Mouse (Mus musculus) liver, embryonic 14.5 days (tissue): ENCODE measurements around the gene P2rx7. TPM values are rescaled to one million over a fixed set of nuclear protein-coding genes. Genes with fewer than 3 reads are reported as not detected.
A peak's percentile ranks its signal among the peaks of the same experiment; 100 is the strongest.

Experiments
- ATAC-seq: fragments of 200-750 bp; cut with Nextera tagmentation; 2 replicates; pipeline ENCODE4 v1.8.0; 2017; ENCODE audit warnings: moderate number of reproducible peaks, mild to moderate bottlenecking, moderate library complexity; ENCODE audit not compliant: insufficient read depth
- DNase-seq, 3 experiments: peaks; one replicate each; pipeline ENCODE4 v3.0.0-alpha.2; 2012 to 2013; ENCODE audit warnings: low read depth in 3 of 3, low spot score in 3 of 3
- H3K27ac ChIP-seq: fragments of 300-500 bp; sonication (generic); 2 replicates; pipeline ENCODE4 v1.5.1; 2014; ENCODE audit warnings: moderate library complexity, mild to moderate bottlenecking, control low read depth, inconsistent platforms
- H3K27me3 ChIP-seq: fragments of 300-500 bp; sonication (generic); 2 replicates; pipeline ENCODE4 v1.6.1; 2014; ENCODE audit warnings: mild to moderate bottlenecking, low read length, moderate library complexity; ENCODE audit not compliant: control insufficient read depth, insufficient read depth
- H3K36me3 ChIP-seq: fragments of 300-500 bp; sonication (generic); replicated peaks from 2 replicates; pipeline ENCODE4 v1.6.1; 2014; ENCODE audit warnings: low read depth; ENCODE audit not compliant: control insufficient read depth, insufficient read depth
- H3K4me1 ChIP-seq, 2 experiments: fragments of 200-500 bp in 1 of 2; fragments of 300-500 bp in 1 of 2; sonication (generic) in 1 of 2; replicated peaks; 2 replicates each; pipeline ENCODE4 v1.6.1; 2012 to 2014; ENCODE audit warnings: antibody characterized with exemption in 1 of 2, inconsistent platforms in 1 of 2, low read length in 1 of 2; ENCODE audit not compliant: control insufficient read depth in 2 of 2, insufficient read depth in 2 of 2
- H3K4me2 ChIP-seq: fragments of 300-500 bp; sonication (generic); 2 replicates; pipeline ENCODE4 v1.6.1; 2014; ENCODE audit warnings: low read depth, mild to moderate bottlenecking, control low read depth, moderate library complexity
- H3K4me3 ChIP-seq, 2 experiments: fragments of 200-500 bp in 1 of 2; fragments of 300-500 bp in 1 of 2; sonication (generic) in 1 of 2; 2 replicates each; pipeline ENCODE4 v1.5.1; 2012 to 2014; ENCODE audit warnings: low read depth in 2 of 2, low read length in 2 of 2, mild to moderate bottlenecking in 2 of 2, control low read depth in 1 of 2, inconsistent platforms in 1 of 2, moderate library complexity in 1 of 2; ENCODE audit not compliant: insufficient read depth in 1 of 2
- H3K9ac ChIP-seq: fragments of 300-500 bp; sonication (generic); replicated peaks from 2 replicates; pipeline ENCODE4 v1.6.1; 2014; ENCODE audit warnings: mild to moderate bottlenecking, control low read depth, moderate library complexity
- H3K9me3 ChIP-seq: fragments of 300-500 bp; sonication (generic); 2 replicates; pipeline ENCODE4 v1.6.1; 2016; ENCODE audit warnings: low read length, mixed read lengths; ENCODE audit not compliant: control insufficient read depth
- CTCF ChIP-seq: IDR thresholded peaks from 2 replicates; pipeline ENCODE4 v1.5.1; 2016; ENCODE audit warnings: antibody characterized with exemption, low read depth, control low read depth
- EP300 ChIP-seq: IDR thresholded peaks from 2 replicates; pipeline ENCODE4 v1.6.1; 2016; ENCODE audit warnings: antibody characterized with exemption, low read depth
- WGBS: fragments of 180-500 bp; shearing (Covaris S2); extraction: QIAGEN DNeasy Blood & Tissue Kit; methylation state at CpG from one replicate; pipeline ENCODE4 v1.1.7; 2014; ENCODE audit not compliant: insufficient replicate concordance; 5-methylcytosine and 5-hydroxymethylcytosine counted together
- polyA plus RNA-seq, 2 experiments: library from polyadenylated mRNA; depleted of rRNA in 1 of 2; stranded (reverse) in 1 of 2; unstranded in 1 of 2; fragments of >200 nt; fragmentation: Nextera tagmentation in 1 of 2; extraction: Ambion mirVana in 1 of 2; gene quantifications; 2 replicates each; pipeline versions ENCODE4 v1.2.1 to v1.2.3; 2012 to 2014

P2rx7 gene
- polyA plus RNA-seq (2012; rRNA removed) (0.83 and 1.7 TPM in 2 replicates), polyA plus RNA-seq (2014; fragmentation: Nextera tagmentation; extraction: Ambion mirVana) (0.83 and 0.99 TPM in 2 replicates)

DNA sequence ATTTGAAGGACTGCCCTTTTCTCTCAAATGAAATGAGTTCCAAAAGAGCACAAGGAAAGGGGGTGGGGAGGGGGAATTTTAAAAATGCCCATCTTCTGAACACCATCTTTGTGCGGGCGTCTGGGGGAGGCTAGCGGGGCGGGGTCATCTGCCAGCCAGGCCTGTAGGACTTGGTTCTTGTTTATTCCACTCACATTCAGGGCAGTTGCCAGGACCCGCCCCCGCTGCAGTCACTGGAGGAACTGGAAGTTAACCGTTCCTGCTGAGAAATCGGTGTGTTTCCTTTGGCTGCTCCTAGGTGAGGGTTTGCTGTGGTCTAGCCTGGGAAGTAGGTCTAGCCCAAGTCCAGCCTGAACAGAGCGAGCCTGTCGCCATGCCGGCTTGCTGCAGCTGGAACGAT lies at the start of gene P2rx7:
Gene P2rx7, plus strand, starts transcription at position 211 of the 400 bp plus-strand sequence.
- Histone ChIP-seq H3K27me3 (no peaks in the 10 kb centered on the region), H3K4me2 (peak within 1 kb of the TSS; percentile 9), H3K4me3 (peak within 1 kb of the TSS in 1 of 2 experiments; percentile 17; a peak in 1 of 4 replicates), H3K27ac (no peak within 1 kb of the TSS), H3K9ac (no peak within 1 kb of the TSS), H3K36me3 (no peaks in the 10 kb centered on the region), H3K9me3 (no peaks in the 10 kb centered on the region), H3K4me1 (peaks cover 0 to 17% of the 10 kb centered on the region in 2 experiments; a peak in 2 of 4 replicates)
- WGBS, result 39% methylated on average over 12 of the region's 12 CpGs
- TF ChIP-seq EP300 (no peak), CTCF (no peak)
- ATAC-seq (no peak), DNase-seq (no peak)

DNA sequence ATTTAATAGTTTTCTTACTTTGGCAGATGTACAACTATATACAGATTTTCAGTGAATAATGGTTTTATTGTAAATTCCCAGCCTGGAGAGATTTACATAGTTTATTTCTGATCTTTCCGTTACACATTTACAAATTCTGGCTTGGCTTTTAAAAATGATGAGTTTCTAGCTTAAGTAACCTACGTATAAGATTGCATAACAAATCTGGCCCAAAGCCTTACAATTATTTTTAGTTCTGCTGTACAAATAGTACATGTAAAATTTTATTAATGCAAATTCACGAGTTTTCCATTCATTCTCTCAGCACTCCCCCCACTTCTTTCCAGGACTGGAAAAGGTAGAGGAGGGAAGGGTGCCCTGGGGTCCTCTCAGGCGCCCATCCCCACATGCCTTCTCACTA lies 48.2 kb upstream of the P2rx7 start:
- no peak for DNase-seq
- no peaks in the 10 kb centered on the region for H3K4me1 ChIP-seq
- no peak for ATAC-seq
- H3K9me3 ChIP-seq, result no peaks in the 10 kb centered on the region
- H3K27me3 ChIP-seq, result no peaks in the 10 kb centered on the region
- H3K27ac ChIP-seq, result no peak overlapping the region
- H3K36me3 ChIP-seq, result no peaks in the 10 kb centered on the region
- H3K4me2 ChIP-seq, result no peak overlapping the region
- WGBS, result 62% methylated on average over 4 of the region's 4 CpGs
- no peak overlapping the region for H3K4me3 ChIP-seq
- H3K9ac ChIP-seq, result no peak overlapping the region
- TF ChIP-seq CTCF (no peak), EP300 (no peak)

DNA sequence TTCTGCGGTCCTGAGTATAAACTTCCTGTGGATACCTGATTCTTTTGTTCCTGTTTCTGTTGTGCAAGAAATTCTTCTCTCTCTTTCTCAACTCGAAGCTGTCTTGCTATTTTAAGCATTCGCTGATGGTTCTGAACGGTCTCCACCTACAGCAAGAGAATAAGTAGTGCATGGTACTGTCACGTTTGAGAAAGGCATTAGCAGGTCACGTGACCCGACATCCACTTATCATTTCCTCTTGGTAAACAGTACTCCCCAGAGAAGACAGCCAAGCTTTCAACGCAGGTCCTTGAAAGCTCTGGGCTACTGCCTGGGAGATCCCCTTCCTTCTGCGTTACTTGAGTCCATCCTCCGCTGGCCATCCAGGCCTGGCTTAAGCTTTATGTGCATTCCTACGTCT lies 41.5 kb upstream of the P2rx7 start:
- no peak overlapping the region for H3K27ac ChIP-seq
- peak in 1 of 3 experiments; percentile 48 for DNase-seq
- 24% methylated on average over 11 of the region's 11 CpGs for WGBS

DNA sequence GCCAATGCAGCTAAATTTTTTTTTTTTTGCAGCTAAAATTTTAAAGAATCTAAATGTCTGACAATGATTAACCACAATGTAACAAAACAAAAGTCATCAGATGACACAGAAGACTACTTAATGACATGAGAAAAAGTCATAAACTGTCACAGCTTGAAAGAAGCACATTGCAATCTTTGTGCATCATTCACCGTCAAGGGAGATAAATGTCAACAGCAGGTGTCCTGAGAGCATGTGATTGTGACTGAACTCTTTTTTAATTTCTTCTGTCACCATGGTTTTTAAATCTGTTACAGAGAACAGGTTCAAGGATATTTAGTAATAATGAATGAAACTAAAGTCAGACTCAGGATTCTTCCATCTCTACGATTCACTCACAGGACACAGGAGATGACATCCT lies 38.8 kb upstream of the P2rx7 start:
- Histone ChIP-seq H3K27ac (no peak overlapping the region), H3K4me1 (peaks cover 0 to 9% of the 10 kb centered on the region in 2 experiments; a peak in 1 of 4 replicates), H3K9ac (no peak overlapping the region), H3K4me3 (no peak overlapping the region), H3K4me2 (no peak overlapping the region), H3K27me3 (no peaks in the 10 kb centered on the region), H3K9me3 (no peaks in the 10 kb centered on the region), H3K36me3 (no peaks in the 10 kb centered on the region)
- TF ChIP-seq CTCF (no peak), EP300 (no peak)
- ATAC-seq (no peak), DNase-seq (no peak)
- 70% methylated on average over 2 of the region's 2 CpGs for WGBS

More for the DNA sequence above, 41.5 kb upstream of the P2rx7 start:
- H3K9ac ChIP-seq, result no peak overlapping the region
- no peaks in the 10 kb centered on the region for H3K27me3 ChIP-seq
- ATAC-seq, result no peak
- H3K36me3 ChIP-seq, result no peaks in the 10 kb centered on the region
- H3K4me2 ChIP-seq, result no peak overlapping the region
- no peaks in the 10 kb centered on the region for H3K9me3 ChIP-seq
- no peak overlapping the region for H3K4me3 ChIP-seq
- peaks cover 0 to 9% of the 10 kb centered on the region in 2 experiments; a peak in 1 of 4 replicates for H3K4me1 ChIP-seq
- TF ChIP-seq CTCF (no peak), EP300 (no peak)

DNA sequence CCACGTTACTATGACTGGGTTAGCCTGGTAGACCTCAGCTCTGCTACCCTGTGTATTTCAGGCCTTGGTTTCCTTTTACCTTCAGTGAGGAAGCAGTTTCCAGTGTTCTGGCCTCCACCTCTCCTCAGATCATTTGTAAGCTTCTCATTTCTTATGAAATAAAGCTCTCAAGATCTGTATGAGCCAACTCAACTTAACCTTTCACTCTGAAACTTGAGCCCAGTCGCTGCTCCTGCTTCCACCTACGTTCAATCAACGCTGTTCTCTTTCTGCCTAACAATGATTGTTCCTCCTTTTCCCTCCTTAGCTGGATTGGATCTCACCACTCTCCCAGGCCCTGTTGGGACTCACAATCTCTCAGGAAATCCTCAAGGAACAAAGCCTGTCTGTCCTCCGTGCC lies 32.1 kb upstream of the P2rx7 start:
- Histone ChIP-seq H3K4me3 (no peak overlapping the region), H3K36me3 (no peaks in the 10 kb centered on the region), H3K27me3 (no peaks in the 10 kb centered on the region; the same call in 1 of the 2 replicates), H3K4me2 (no peak overlapping the region), H3K9ac (no peak overlapping the region), H3K4me1 (peaks cover 0 to 7% of the 10 kb centered on the region in 2 experiments; a peak in 2 of 4 replicates), H3K27ac (no peak overlapping the region), H3K9me3 (no peaks in the 10 kb centered on the region)
- whole genome bisulfite sequencing, result 53% methylated on average over 5 of the region's 5 CpGs
- ATAC-seq, result no peak
- TF ChIP-seq CTCF, result no peak
- TF ChIP-seq EP300, result no peak
- DNase-seq, result no peak
